Mouse (Mus musculus): ENCODE measurements around the gene Olfr1058. TPM values are rescaled to one million over a fixed set of nuclear protein-coding genes. Genes with fewer than 3 reads are reported as not detected.
"Not testable (repeated sequence)": the region's sequence is repeated elsewhere in the genome, so short reads cannot be mapped to it uniquely, and the experiment has no call there.

Gene Olfr1058
- not detected in 2 replicates for polyA plus RNA-seq (2012; rRNA removed)

DNA sequence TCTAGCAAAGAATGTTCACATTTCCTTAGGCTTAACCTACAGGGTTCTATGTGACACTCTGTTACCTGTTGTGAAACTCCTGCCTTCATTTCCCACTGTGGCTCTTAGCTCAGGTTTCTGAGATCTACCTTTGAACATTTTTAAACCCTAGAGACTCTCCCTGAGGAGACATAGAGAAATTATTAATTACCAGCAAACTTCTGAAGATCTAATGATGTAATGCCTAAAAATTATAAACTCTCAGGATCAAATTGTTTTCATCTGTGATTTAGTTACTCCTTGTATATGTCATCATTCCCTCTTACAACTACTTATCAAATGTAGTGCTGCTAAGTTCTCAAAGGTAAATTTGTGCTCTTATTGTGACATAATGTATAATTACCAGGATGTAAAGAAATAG, at the start of gene Olfr1058:
TSS of gene Olfr1058 (minus strand) at position 101 of the 400 bp plus-strand sequence.
- DNase-seq (ENCODE audit: low read depth), result not testable (repeated sequence)

DNA sequence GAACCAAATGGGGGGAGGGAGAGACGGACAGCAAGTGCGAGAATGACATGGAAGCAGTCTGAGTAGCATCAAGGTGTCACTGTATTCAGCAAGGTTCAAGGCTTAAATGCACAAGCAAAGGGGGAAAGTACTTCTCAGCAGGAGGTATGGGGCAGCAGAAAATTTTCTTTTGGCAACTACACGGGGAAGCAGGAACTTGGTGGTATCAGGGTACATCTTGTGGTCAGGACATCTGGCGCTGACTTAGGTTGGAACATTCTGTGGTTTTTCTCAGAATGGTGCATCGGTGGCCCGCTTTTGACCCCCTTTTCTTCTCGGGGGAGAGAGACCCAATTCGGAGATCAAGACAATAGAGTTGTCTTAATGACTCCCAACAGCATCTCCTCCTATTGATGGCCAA, 40.1 kb upstream of the Olfr1058 start:
- DNase-seq (ENCODE audit: low read depth), result not testable (repeated sequence)

GRCm38 (mm10) chr2:86426649-86427048, 38.3 kb upstream of the Olfr1058 start, which contains the start of gene Olfr1062:
Gene Olfr1062, minus strand, starts transcription at chr2:86426749.
- not testable (repeated sequence) for DNase-seq (ENCODE audit: low read depth)

GRCm38 (mm10) chr2:86413950-86414349, 25.6 kb upstream of the Olfr1058 start, which contains the start of gene Olfr1061:
Gene Olfr1061, minus strand, starts transcription at chr2:86414050.
- TF ChIP-seq CTCF (IDR thresholded peaks at IDR 0.05; ENCODE audit: borderline replicate concordance, extremely low read depth, insufficient read depth, insufficient read length) (no peak), POLR2A (IDR thresholded peaks at IDR 0.05; ENCODE audit: borderline replicate concordance, extremely low read depth, insufficient read depth, insufficient read length, poor library complexity, severe bottlenecking) (no peak)
- DNase-seq (ENCODE audit: low read depth), result no peak

DNA sequence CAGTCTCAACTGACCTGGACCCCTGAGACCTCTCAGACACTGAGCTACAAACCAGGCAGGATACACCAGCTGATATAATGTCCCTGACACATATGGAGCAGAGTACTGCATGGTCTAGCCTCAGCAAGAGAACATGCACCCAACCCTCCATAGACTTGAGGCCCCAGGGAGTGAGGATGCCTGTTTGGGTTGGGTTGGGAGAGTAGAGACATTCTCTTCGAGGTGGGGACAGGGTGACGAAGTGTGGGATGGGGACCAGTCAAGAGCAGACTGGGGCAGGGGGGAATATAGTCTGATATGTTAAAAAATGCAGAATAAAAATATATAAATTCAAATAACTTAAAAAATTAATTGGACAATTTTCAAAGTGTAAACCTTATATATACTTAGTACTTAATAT, 6.8 kb upstream of the Olfr1058 start:
- no peak for DNase-seq (ENCODE audit: low read depth)

DNA sequence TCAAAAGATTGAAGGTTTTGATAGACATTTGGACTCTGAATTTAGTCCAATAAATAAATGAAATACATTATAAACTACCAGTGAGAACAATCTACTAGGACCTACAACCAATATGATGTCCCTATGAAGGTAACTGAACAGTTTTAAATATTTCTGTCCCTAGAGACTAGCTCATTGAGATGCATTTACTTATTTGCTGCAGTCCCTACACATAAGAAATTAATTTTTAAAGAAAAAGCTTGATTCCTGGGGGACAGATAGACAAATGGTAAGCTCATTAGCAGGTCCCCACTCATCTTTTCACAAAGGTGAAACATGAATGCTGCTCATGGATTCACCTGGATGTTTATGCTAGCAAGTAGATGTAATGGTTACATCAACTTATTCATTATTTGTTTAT, 10.1 kb downstream of the Olfr1058 start, which contains the start of gene Olfr1057:
TSS of gene Olfr1057 (minus strand) at position 101 of the 400 bp plus-strand sequence.
- no peak for DNase-seq (ENCODE audit: low read depth)

More for the DNA sequence above, 6.8 kb upstream of the Olfr1058 start:
- TF ChIP-seq POLR2A (IDR thresholded peaks at IDR 0.05; ENCODE audit: borderline replicate concordance, extremely low read depth, insufficient read depth, insufficient read length, poor library complexity, severe bottlenecking) (no peak), CTCF (IDR thresholded peaks at IDR 0.05; ENCODE audit: borderline replicate concordance, extremely low read depth, insufficient read depth, insufficient read length) (no peak)

DNA sequence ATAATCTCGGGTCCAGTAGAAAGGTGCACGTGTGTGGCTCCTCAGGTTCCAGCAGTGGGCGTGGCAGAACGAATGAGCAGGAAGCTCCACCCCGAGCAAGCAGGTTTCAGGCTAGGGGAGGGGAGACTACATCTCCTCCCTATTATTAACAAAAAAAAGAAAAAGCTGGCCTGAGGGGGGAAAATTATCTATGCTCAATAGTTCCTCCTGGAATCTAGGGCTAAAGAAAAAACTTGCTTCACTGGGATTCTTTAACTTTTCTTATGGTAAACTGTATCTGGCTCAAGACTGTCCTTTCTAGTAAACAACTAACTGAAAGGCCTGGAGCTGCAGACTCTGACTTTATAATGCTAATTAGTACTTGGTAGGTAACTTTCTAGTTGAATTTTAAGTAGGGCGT, 22.0 kb downstream of the Olfr1058 start:
- DNase-seq (ENCODE audit: low read depth), result not testable (repeated sequence)

More for the DNA sequence above, 10.1 kb downstream of the Olfr1058 start, which contains the start of gene Olfr1057:
- no peak for TF ChIP-seq CTCF (IDR thresholded peaks at IDR 0.05; ENCODE audit: borderline replicate concordance, extremely low read depth, insufficient read depth, insufficient read length)
- no peak for TF ChIP-seq POLR2A (IDR thresholded peaks at IDR 0.05; ENCODE audit: borderline replicate concordance, extremely low read depth, insufficient read depth, insufficient read length, poor library complexity, severe bottlenecking)

DNA sequence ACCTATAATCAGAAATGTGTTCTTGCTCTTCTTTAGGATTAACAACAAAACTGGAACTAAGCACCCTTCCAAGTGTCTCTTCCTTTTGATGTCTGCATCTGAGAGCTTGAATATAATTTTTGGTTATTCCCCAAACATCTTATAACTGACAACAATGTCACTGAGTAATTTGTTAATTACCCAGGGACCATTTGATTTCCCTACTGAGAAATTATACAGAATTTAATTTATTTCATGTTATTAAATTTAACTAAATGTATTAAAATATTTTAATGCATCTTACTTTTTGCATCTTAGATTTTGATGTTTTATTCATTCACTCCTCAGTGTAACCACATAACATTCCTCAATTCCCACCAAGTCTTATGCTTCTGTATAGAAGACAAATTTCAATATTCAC, 26.0 kb downstream of the Olfr1058 start, which contains the start of gene Olfr1056:
TSS of gene Olfr1056 (minus strand) at position 101 of the 400 bp plus-strand sequence.
- TF ChIP-seq POLR2A (IDR thresholded peaks at IDR 0.05; ENCODE audit: borderline replicate concordance, extremely low read depth, insufficient read depth, insufficient read length, poor library complexity, severe bottlenecking), result no peak
- TF ChIP-seq CTCF (IDR thresholded peaks at IDR 0.05; ENCODE audit: borderline replicate concordance, extremely low read depth, insufficient read depth, insufficient read length), result no peak

DNA sequence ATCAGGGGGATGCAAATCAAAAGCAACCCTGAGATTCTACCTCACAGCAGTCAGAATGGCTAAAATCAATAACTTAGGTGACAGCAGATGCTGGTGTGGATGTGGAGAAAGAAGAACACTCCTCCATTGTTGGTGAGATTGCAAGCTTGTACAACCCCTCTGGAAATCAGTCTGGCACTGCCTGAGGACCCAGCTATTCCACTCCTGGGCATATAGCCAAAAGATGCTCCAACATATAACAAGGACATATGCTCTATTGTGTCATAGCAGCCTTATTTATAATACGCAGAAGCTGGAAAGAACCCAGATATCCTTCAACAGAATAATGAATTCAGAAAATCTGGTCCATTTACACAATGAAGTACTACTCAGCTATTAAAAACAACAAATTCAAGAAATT, 36.6 kb downstream of the Olfr1058 start:
- DNase-seq (ENCODE audit: low read depth), result peak; percentile 32

More for the DNA sequence above, 26.0 kb downstream of the Olfr1058 start, which contains the start of gene Olfr1056:
- no peak for DNase-seq (ENCODE audit: low read depth)

GRCm38 (mm10) chr2:86350184-86350583, 38.2 kb downstream of the Olfr1058 start, which contains the start of gene Olfr1055:
Gene Olfr1055, minus strand, starts transcription at chr2:86350284.
- TF ChIP-seq POLR2A (IDR thresholded peaks at IDR 0.05; ENCODE audit: borderline replicate concordance, extremely low read depth, insufficient read depth, insufficient read length, poor library complexity, severe bottlenecking) (no peak), CTCF (IDR thresholded peaks at IDR 0.05; ENCODE audit: borderline replicate concordance, extremely low read depth, insufficient read depth, insufficient read length) (no peak)
- no peak for DNase-seq (ENCODE audit: low read depth)

DNA sequence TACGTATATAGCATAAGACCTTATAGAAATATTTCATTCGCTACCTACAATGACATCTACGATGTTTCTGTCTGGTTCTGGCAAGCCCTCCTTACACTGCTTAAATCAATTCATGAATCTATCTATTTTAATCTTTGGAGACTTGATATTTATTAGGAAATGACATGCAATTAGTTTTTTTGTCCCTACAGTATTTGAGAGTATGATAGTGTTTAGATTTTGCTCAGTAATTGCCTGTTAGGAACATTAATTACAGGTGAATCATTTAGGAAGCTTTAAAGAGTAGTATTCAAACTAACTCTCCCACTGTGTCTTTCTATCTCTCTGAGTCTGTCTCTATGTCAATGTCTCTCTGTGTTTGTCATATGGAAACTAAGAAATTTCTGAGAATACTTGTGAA, 53.0 kb downstream of the Olfr1058 start, which contains the start of gene Olfr1054:
TSS of gene Olfr1054 (minus strand) at position 101 of the 400 bp plus-strand sequence.
- TF ChIP-seq CTCF (IDR thresholded peaks at IDR 0.05; ENCODE audit: borderline replicate concordance, extremely low read depth, insufficient read depth, insufficient read length) (no peak), POLR2A (IDR thresholded peaks at IDR 0.05; ENCODE audit: borderline replicate concordance, extremely low read depth, insufficient read depth, insufficient read length, poor library complexity, severe bottlenecking) (no peak)
- DNase-seq (ENCODE audit: low read depth), result no peak

Other genes with a start within 250 kb of the Olfr1058 start
- gene Olfr1040, start 241.8 kb downstream of the Olfr1058 start, polyA plus RNA-seq (2012; rRNA removed), result not detected in 2 replicates
- gene Olfr1042, start 226.7 kb downstream of the Olfr1058 start, polyA plus RNA-seq (2012; rRNA removed), result not detected in 2 replicates
- not detected in 2 replicates for gene Olfr1043, start 221.0 kb downstream of the Olfr1058 start, polyA plus RNA-seq (2012; rRNA removed)
- gene Olfr1044, start 210.7 kb downstream of the Olfr1058 start, polyA plus RNA-seq (2012; rRNA removed), result not detected in 2 replicates
- gene Olfr52, start 202.9 kb downstream of the Olfr1058 start, polyA plus RNA-seq (2012; rRNA removed), result not detected in 2 replicates
- not detected in 2 replicates for gene Olfr1045, start 185.6 kb downstream of the Olfr1058 start, polyA plus RNA-seq (2012; rRNA removed)
- gene Olfr1046, start 169.2 kb downstream of the Olfr1058 start, polyA plus RNA-seq (2012; rRNA removed), result not detected in 2 replicates
- gene Olfr1047, start 157.2 kb downstream of the Olfr1058 start, polyA plus RNA-seq (2012; rRNA removed), result not detected in 2 replicates
- gene Olfr1048, start 148.3 kb downstream of the Olfr1058 start, polyA plus RNA-seq (2012; rRNA removed), result not detected in 2 replicates
- gene Olfr1049, start 130.2 kb downstream of the Olfr1058 start, polyA plus RNA-seq (2012; rRNA removed), result not detected in 2 replicates
- gene Olfr1051, start 109.5 kb downstream of the Olfr1058 start, polyA plus RNA-seq (2012; rRNA removed), result not detected in 2 replicates
- gene Olfr1052, start 96.1 kb downstream of the Olfr1058 start, polyA plus RNA-seq (2012; rRNA removed), result not detected in 2 replicates
- gene Olfr1053, start 73.3 kb downstream of the Olfr1058 start, polyA plus RNA-seq (2012; rRNA removed), result not detected in 2 replicates
- not detected in 2 replicates for gene Olfr1054, start 53.1 kb downstream of the Olfr1058 start, polyA plus RNA-seq (2012; rRNA removed)
- not detected in 2 replicates for gene Olfr1055, start 38.3 kb downstream of the Olfr1058 start, polyA plus RNA-seq (2012; rRNA removed)
- not detected in 2 replicates for gene Olfr1056, start 26.1 kb downstream of the Olfr1058 start, polyA plus RNA-seq (2012; rRNA removed)
- gene Olfr1057, start 10.2 kb downstream of the Olfr1058 start, polyA plus RNA-seq (2012; rRNA removed), result not detected in 2 replicates
- not detected in 2 replicates for gene Olfr1061, start 25.5 kb upstream of the Olfr1058 start, polyA plus RNA-seq (2012; rRNA removed)
- not detected in 2 replicates for gene Olfr1062, start 38.2 kb upstream of the Olfr1058 start, polyA plus RNA-seq (2012; rRNA removed)
- not detected in 2 replicates for gene Olfr1065, start 62.0 kb upstream of the Olfr1058 start, polyA plus RNA-seq (2012; rRNA removed)
- gene Olfr1066, start 67.7 kb upstream of the Olfr1058 start, polyA plus RNA-seq (2012; rRNA removed), result not detected in 2 replicates
- gene Olfr228, start 98.8 kb upstream of the Olfr1058 start, polyA plus RNA-seq (2012; rRNA removed), result not detected in 2 replicates
- not detected in 2 replicates for gene Olfr1076, start 119.9 kb upstream of the Olfr1058 start, polyA plus RNA-seq (2012; rRNA removed)
- gene Olfr1079, start 153.9 kb upstream of the Olfr1058 start, polyA plus RNA-seq (2012; rRNA removed), result not detected in 2 replicates
- gene Olfr1080, start 169.7 kb upstream of the Olfr1058 start, polyA plus RNA-seq (2012; rRNA removed), result not detected in 2 replicates
- not detected in 2 replicates for gene Olfr1082, start 210.4 kb upstream of the Olfr1058 start, polyA plus RNA-seq (2012; rRNA removed)

All from brain, embryonic 14.5 days (tissue).